Mouse (Mus musculus): ENCODE results near the gene Qrich2.

- TF ChIP-seq CHD2 (IDR thresholded peaks at IDR 0.05; ENCODE audit: low read length) (no peak), TBP (IDR thresholded peaks at IDR 0.05; ENCODE audit: low read depth, low read length) (no peak), POLR2A (IDR thresholded peaks at IDR 0.05; ENCODE audit: control insufficient read depth in 1 of 2, insufficient read depth in 1 of 2, low read depth in 1 of 2, low read length in 2 of 2, poor library complexity in 1 of 2) (no peak), GATA1 (IDR thresholded peaks at IDR 0.05; ENCODE audit: low read depth, low read length) (no peak)
Measured at GRCm38 (mm10) chr11:116437541-116437940, 28.5 kb downstream of the Qrich2 start.

Data from MEL (cell line).